Mouse (Mus musculus) limb, embryonic 14.5 days (tissue): ENCODE data around the gene Hscb. TPM values are rescaled to one million over a fixed set of nuclear protein-coding genes. Genes with fewer than 3 reads are reported as not detected.

Experiments
- ATAC-seq: fragments of 200-750 bp; cut with Nextera tagmentation; 2 replicates; pipeline ENCODE4 v1.8.0; 2017; ENCODE audit warnings: low read depth, moderate number of reproducible peaks, moderate TSS enrichment; ENCODE audit not compliant: low FRiP score
- DNase-seq: peaks from one replicate; pipeline ENCODE4 v3.0.0-alpha.2; 2015; ENCODE audit warnings: low spot score
- H3K27ac ChIP-seq: fragments of 300-500 bp; sonication (generic); replicated peaks from 2 replicates; pipeline ENCODE4 v1.5.1; 2014; ENCODE audit warnings: low read depth, mild to moderate bottlenecking, low read length, moderate library complexity, mixed read lengths
- H3K27me3 ChIP-seq: fragments of 300-500 bp; sonication (generic); 2 replicates; pipeline ENCODE4 v1.6.1; 2014; ENCODE audit warnings: low read length, mixed read lengths; ENCODE audit not compliant: control insufficient read depth, insufficient read depth
- H3K36me3 ChIP-seq: fragments of 300-500 bp; sonication (generic); 2 replicates; pipeline ENCODE4 v1.6.1; 2014; ENCODE audit warnings: mild to moderate bottlenecking, low read length, moderate library complexity, mixed read lengths; ENCODE audit not compliant: control insufficient read depth, insufficient read depth
- H3K4me1 ChIP-seq: fragments of 300-500 bp; sonication (generic); 2 replicates; pipeline ENCODE4 v1.6.1; 2014; ENCODE audit warnings: antibody characterized with exemption, low read length, mixed read lengths; ENCODE audit not compliant: control insufficient read depth, insufficient read depth
- H3K4me2 ChIP-seq: fragments of 300-500 bp; sonication (generic); replicated peaks from 2 replicates; pipeline ENCODE4 v1.6.1; 2014; ENCODE audit warnings: low read depth, mild to moderate bottlenecking, low read length, moderate library complexity; ENCODE audit not compliant: severe bottlenecking
- H3K4me3 ChIP-seq: fragments of 300-500 bp; sonication (generic); replicated peaks from 2 replicates; pipeline ENCODE4 v1.5.1; 2014; ENCODE audit warnings: low read length
- H3K9ac ChIP-seq: fragments of 300-500 bp; sonication (generic); 2 replicates; pipeline ENCODE4 v1.6.1; 2014; ENCODE audit warnings: mild to moderate bottlenecking, low read depth, low read length, moderate library complexity; ENCODE audit not compliant: severe bottlenecking
- H3K9me3 ChIP-seq: fragments of 300-500 bp; sonication (generic); 2 replicates; pipeline ENCODE4 v1.6.1; 2016; ENCODE audit warnings: low read length; ENCODE audit not compliant: control insufficient read depth
- POLR2A ChIP-seq: fragments of 200-500 bp; IDR thresholded peaks from 2 replicates; pipeline ENCODE4 v1.8.0; 2012; ENCODE audit warnings: inconsistent platforms, mild to moderate bottlenecking, moderate library complexity, borderline replicate concordance; ENCODE audit not compliant: insufficient read depth, insufficient read length; ENCODE audit errors: extremely low read depth
- WGBS: fragments of 180-500 bp; shearing (Covaris S2); extraction: QIAGEN DNeasy Blood & Tissue Kit; methylation state at CpG from one replicate; pipeline ENCODE4 v1.1.7; 2014; 5-methylcytosine and 5-hydroxymethylcytosine counted together
- polyA plus RNA-seq, 2 experiments: library from polyadenylated mRNA; depleted of rRNA in 1 of 2; stranded (reverse) in 1 of 2; unstranded in 1 of 2; fragments of >200 nt; fragmentation: Nextera tagmentation in 1 of 2; extraction: Ambion mirVana in 1 of 2; gene quantifications; 2 replicates each; pipeline versions ENCODE4 v1.2.1 to v1.2.3; 2012 to 2014

Hscb gene
- polyA plus RNA-seq, 2 experiments = 19.3 to 19.4 TPM

GRCm38 (mm10) chr5:110804012-110804743 is 35.4 kb downstream of the Hscb start:
- Histone ChIP-seq H3K9me3 (no peaks in the 10 kb centered on the region), H3K4me2 (no peak overlapping the region), H3K27me3 (no peaks in the 10 kb centered on the region), H3K4me3 (no peak overlapping the region), H3K36me3 (peaks cover 57% of the 10 kb centered on the region), H3K27ac (no peak overlapping the region), H3K4me1 (peaks cover 25% of the 10 kb centered on the region), H3K9ac (no peak overlapping the region)
- DNase-seq = no peak
- no peak for TF ChIP-seq POLR2A
- WGBS = 73% methylated on average over 7 of the region's 7 CpGs
- no peak for ATAC-seq

GRCm38 (mm10) chr5:110802809-110803208 is 36.8 kb downstream of the Hscb start:
- DNase-seq (no peak), ATAC-seq (no peak)
- no peaks in the 10 kb centered on the region for H3K27me3 ChIP-seq
- H3K9ac ChIP-seq = no peak overlapping the region
- no peak for TF ChIP-seq POLR2A
- peaks cover 70% of the 10 kb centered on the region for H3K36me3 ChIP-seq
- H3K4me1 ChIP-seq = peaks cover 14% of the 10 kb centered on the region
- no peak overlapping the region for H3K4me3 ChIP-seq
- no peaks in the 10 kb centered on the region for H3K9me3 ChIP-seq
- no peak overlapping the region for H3K27ac ChIP-seq
- no peak overlapping the region for H3K4me2 ChIP-seq

GRCm38 (mm10) chr5:110802186-110802585 is 37.4 kb downstream of the Hscb start:
- Histone ChIP-seq H3K27ac (no peak overlapping the region), H3K9me3 (no peaks in the 10 kb centered on the region), H3K4me1 (peaks cover 8% of the 10 kb centered on the region; the same call in 1 of the 2 replicates), H3K27me3 (no peaks in the 10 kb centered on the region), H3K9ac (no peak overlapping the region), H3K4me2 (no peak overlapping the region), H3K4me3 (no peak overlapping the region), H3K36me3 (peaks cover 71% of the 10 kb centered on the region)
- ATAC-seq (no peak), DNase-seq (no peak)
- 90% methylated on average over 4 of the region's 4 CpGs for WGBS
- no peak for TF ChIP-seq POLR2A

- no peak for DNase-seq
- Histone ChIP-seq H3K36me3 (peaks cover 73% of the 10 kb centered on the region), H3K4me3 (no peak overlapping the region), H3K9me3 (no peaks in the 10 kb centered on the region), H3K4me1 (0 out of 2 replicates have a peak, but pooled peaks cover 2% of the 10 kb centered on the region), H3K27me3 (no peaks in the 10 kb centered on the region), H3K27ac (no peak overlapping the region), H3K4me2 (no peak overlapping the region), H3K9ac (no peak overlapping the region)
- ATAC-seq = no peak
- 80% methylated on average over 3 of the region's 3 CpGs for WGBS
- no peak for TF ChIP-seq POLR2A
Observed at GRCm38 (mm10) chr5:110801036-110801624, 38.4 kb downstream of the Hscb start.

GRCm38 (mm10) chr5:110797696-110798095 is 41.9 kb downstream of the Hscb start:
- Histone ChIP-seq H3K36me3 (peaks cover 86% of the 10 kb centered on the region), H3K4me1 (no peaks in the 10 kb centered on the region), H3K4me2 (no peak overlapping the region), H3K27me3 (no peaks in the 10 kb centered on the region), H3K27ac (no peak overlapping the region), H3K4me3 (no peak overlapping the region), H3K9me3 (no peaks in the 10 kb centered on the region), H3K9ac (no peak overlapping the region)
- ATAC-seq = no peak
- 67% methylated on average over 4 of the region's 4 CpGs for WGBS
- DNase-seq = no peak
- no peak for TF ChIP-seq POLR2A

GRCm38 (mm10) chr5:110794363-110794762 is 45.2 kb downstream of the Hscb start:
- no peak for DNase-seq
- WGBS = 86% methylated on average over 7 of the region's 7 CpGs
- Histone ChIP-seq H3K27me3 (no peaks in the 10 kb centered on the region), H3K36me3 (peaks cover 98% of the 10 kb centered on the region), H3K4me1 (no peaks in the 10 kb centered on the region), H3K27ac (no peak overlapping the region), H3K9ac (no peak overlapping the region), H3K4me2 (no peak overlapping the region), H3K4me3 (no peak overlapping the region), H3K9me3 (no peaks in the 10 kb centered on the region)
- TF ChIP-seq POLR2A = no peak
- ATAC-seq = no peak
